Mouse (Mus musculus) neural tube, embryonic 14.5 days (tissue): Measurements from ENCODE around the gene Rnf141. TPM values are rescaled to one million over a fixed set of nuclear protein-coding genes. Genes with fewer than 3 reads are reported as not detected.

Experiments used
- ATAC-seq: fragments of 200-750 bp; cut with Nextera tagmentation; 2 replicates; pipeline ENCODE4 v1.8.0; 2017; ENCODE audit warnings: low read depth, mild to moderate bottlenecking, moderate TSS enrichment, moderate library complexity
- H3K27ac ChIP-seq: fragments of 300-500 bp; sonication (generic); 2 replicates; pipeline ENCODE4 v1.5.1; 2014; ENCODE audit warnings: low read depth, mild to moderate bottlenecking, control low read depth, low read length, moderate library complexity, mixed read lengths
- H3K27me3 ChIP-seq: fragments of 300-500 bp; sonication (generic); 2 replicates; pipeline ENCODE4 v1.6.1; 2014; ENCODE audit warnings: low read length; ENCODE audit not compliant: control insufficient read depth, insufficient read depth
- H3K36me3 ChIP-seq: fragments of 300-500 bp; sonication (generic); 2 replicates; pipeline ENCODE4 v1.6.1; 2014; ENCODE audit warnings: low read length, mixed read lengths; ENCODE audit not compliant: control insufficient read depth, insufficient read depth
- H3K4me1 ChIP-seq: fragments of 300-500 bp; sonication (generic); 2 replicates; pipeline ENCODE4 v1.6.1; 2014; ENCODE audit warnings: low read length; ENCODE audit not compliant: control insufficient read depth, insufficient read depth
- H3K4me2 ChIP-seq: fragments of 300-500 bp; sonication (generic); 2 replicates; pipeline ENCODE4 v1.6.1; 2014; ENCODE audit warnings: mild to moderate bottlenecking, low read depth, low read length, control low read depth
- H3K4me3 ChIP-seq: fragments of 300-500 bp; sonication (generic); 2 replicates; pipeline ENCODE4 v1.5.1; 2014; ENCODE audit warnings: low read depth, low read length, control low read depth, mixed read lengths
- H3K9ac ChIP-seq: fragments of 300-500 bp; sonication (generic); replicated peaks from 2 replicates; pipeline ENCODE4 v1.6.1; 2014; ENCODE audit warnings: low read depth, mild to moderate bottlenecking, control low read depth, low read length, mixed read lengths
- H3K9me3 ChIP-seq: fragments of 300-500 bp; sonication (generic); 2 replicates; pipeline ENCODE4 v1.6.1; 2016; ENCODE audit warnings: low read length; ENCODE audit not compliant: control insufficient read depth
- whole genome bisulfite sequencing: fragments of 180-500 bp; shearing (Covaris S2); extraction: QIAGEN DNeasy Blood & Tissue Kit; methylation state at CpG from one replicate; pipeline ENCODE4 v1.1.7; 2014; 5-methylcytosine and 5-hydroxymethylcytosine counted together
- polyA plus RNA-seq: library from polyadenylated mRNA; unstranded; fragments of >200 nt; fragmentation: Nextera tagmentation; extraction: Ambion mirVana; gene quantifications from 2 replicates; pipeline ENCODE4 v1.2.1, GENCODE M21; 2014

The Rnf141 gene
- polyA plus RNA-seq, 1 experiment from 2014 or later: 43.0 TPM

- no peaks in the 10 kb centered on the region for H3K4me1 ChIP-seq
- H3K4me3 ChIP-seq: no peak overlapping the region
- no peak overlapping the region for H3K9ac ChIP-seq
- H3K27me3 ChIP-seq: no peaks in the 10 kb centered on the region
- H3K9me3 ChIP-seq: no peaks in the 10 kb centered on the region
- no peak for ATAC-seq
- 65% methylated on average over 3 of the region's 3 CpGs for WGBS
- no peak overlapping the region for H3K4me2 ChIP-seq
- no peaks in the 10 kb centered on the region for H3K36me3 ChIP-seq
- H3K27ac ChIP-seq: no peak overlapping the region
These were observed 35.3 kb downstream of the Rnf141 start for GRCm38 (mm10) chr7:110808962-110809361.

GRCm38 (mm10) chr7:110807460-110808030 lies 36.7 kb downstream of the Rnf141 start:
- Histone ChIP-seq H3K4me2 (no peak overlapping the region), H3K9ac (no peak overlapping the region), H3K27me3 (no peaks in the 10 kb centered on the region), H3K27ac (no peak overlapping the region), H3K9me3 (no peaks in the 10 kb centered on the region), H3K36me3 (no peaks in the 10 kb centered on the region), H3K4me1 (no peaks in the 10 kb centered on the region), H3K4me3 (no peak overlapping the region)
- no peak for ATAC-seq
- 95% methylated on average over 13 of the region's 13 CpGs for WGBS

GRCm38 (mm10) chr7:110804266-110804665 lies 40.0 kb downstream of the Rnf141 start:
- Histone ChIP-seq H3K4me2 (no peak overlapping the region), H3K4me3 (no peak overlapping the region), H3K36me3 (no peaks in the 10 kb centered on the region), H3K27me3 (no peaks in the 10 kb centered on the region), H3K4me1 (no peaks in the 10 kb centered on the region), H3K9me3 (no peaks in the 10 kb centered on the region), H3K27ac (no peak overlapping the region), H3K9ac (no peak overlapping the region)
- peak; percentile 57; the same call in 1 of the 2 replicates for ATAC-seq
- WGBS: 62% methylated on average over 3 of the region's 3 CpGs

GRCm38 (mm10) chr7:110803131-110803530 lies 41.1 kb downstream of the Rnf141 start:
- H3K27me3 ChIP-seq: no peaks in the 10 kb centered on the region
- H3K4me1 ChIP-seq: no peaks in the 10 kb centered on the region
- H3K9me3 ChIP-seq: no peaks in the 10 kb centered on the region
- no peaks in the 10 kb centered on the region for H3K36me3 ChIP-seq
- H3K4me2 ChIP-seq: no peak overlapping the region
- no peak for ATAC-seq
- no peak overlapping the region for H3K9ac ChIP-seq
- no peak overlapping the region for H3K27ac ChIP-seq
- WGBS: 97% methylated on average over 10 of the region's 10 CpGs
- H3K4me3 ChIP-seq: no peak overlapping the region

- H3K9me3 ChIP-seq: no peaks in the 10 kb centered on the region
- no peak overlapping the region for H3K4me2 ChIP-seq
- no peak overlapping the region for H3K27ac ChIP-seq
- no peaks in the 10 kb centered on the region for H3K36me3 ChIP-seq
- H3K4me3 ChIP-seq: no peak overlapping the region
- H3K27me3 ChIP-seq: no peaks in the 10 kb centered on the region
- H3K9ac ChIP-seq: no peak overlapping the region
- 2% methylated on average over 4 of the region's 4 CpGs for WGBS
- H3K4me1 ChIP-seq: no peaks in the 10 kb centered on the region
- ATAC-seq: peak; percentile 76
These were observed 43.2 kb downstream of the Rnf141 start for GRCm38 (mm10) chr7:110801028-110801427.

- Histone ChIP-seq H3K9ac (no peak overlapping the region), H3K9me3 (no peaks in the 10 kb centered on the region), H3K4me2 (no peak overlapping the region), H3K4me3 (no peak overlapping the region), H3K27me3 (no peaks in the 10 kb centered on the region), H3K27ac (no peak overlapping the region), H3K36me3 (no peaks in the 10 kb centered on the region), H3K4me1 (no peaks in the 10 kb centered on the region)
- 92% methylated on average over 11 of the region's 11 CpGs for WGBS
- no peak for ATAC-seq
These were observed 46.4 kb downstream of the Rnf141 start for GRCm38 (mm10) chr7:110797722-110798409.

- Histone ChIP-seq H3K36me3 (no peaks in the 10 kb centered on the region), H3K4me3 (no peak overlapping the region), H3K9me3 (no peaks in the 10 kb centered on the region), H3K4me1 (no peaks in the 10 kb centered on the region), H3K4me2 (no peak overlapping the region), H3K27ac (no peak overlapping the region), H3K9ac (no peak overlapping the region), H3K27me3 (no peaks in the 10 kb centered on the region)
- 71% methylated on average over 12 of the region's 12 CpGs for WGBS
- ATAC-seq: no peak
These were observed 47.7 kb downstream of the Rnf141 start for GRCm38 (mm10) chr7:110796367-110797051.

GRCm38 (mm10) chr7:110794722-110795121 lies 49.5 kb downstream of the Rnf141 start:
- 75% methylated on average over 4 of the region's 4 CpGs for WGBS
- H3K9ac ChIP-seq: no peak overlapping the region
- no peak overlapping the region for H3K27ac ChIP-seq
- no peaks in the 10 kb centered on the region for H3K27me3 ChIP-seq
- no peaks in the 10 kb centered on the region for H3K4me1 ChIP-seq
- no peaks in the 10 kb centered on the region for H3K36me3 ChIP-seq
- no peak overlapping the region for H3K4me3 ChIP-seq
- ATAC-seq: no peak
- no peaks in the 10 kb centered on the region for H3K9me3 ChIP-seq
- H3K4me2 ChIP-seq: no peak overlapping the region

- Histone ChIP-seq H3K27me3 (no peaks in the 10 kb centered on the region), H3K4me1 (no peaks in the 10 kb centered on the region), H3K4me2 (no peak overlapping the region), H3K27ac (no peak overlapping the region), H3K36me3 (no peaks in the 10 kb centered on the region), H3K9ac (no peak overlapping the region), H3K9me3 (no peaks in the 10 kb centered on the region), H3K4me3 (no peak overlapping the region)
- ATAC-seq: no peak
- WGBS: 85% methylated on average over 2 of the region's 2 CpGs
These were observed 51.4 kb downstream of the Rnf141 start for GRCm38 (mm10) chr7:110792834-110793233.
